Mouse (Mus musculus) hindbrain, embryonic 11.5 days (tissue): ENCODE results near the gene Cdc45. TPM values are rescaled to one million over a fixed set of nuclear protein-coding genes. Genes with fewer than 3 reads are reported as not detected.
A peak's percentile ranks its signal among the peaks of the same experiment; 100 is the strongest.

ENCODE experiments used
- ATAC-seq: fragments of 200-750 bp; cut with Nextera tagmentation; 2 replicates; pipeline ENCODE4 v1.8.0; 2017; ENCODE audit warnings: mild to moderate bottlenecking, moderate TSS enrichment, moderate library complexity; ENCODE audit not compliant: low FRiP score
- DNase-seq: peaks from one replicate; pipeline ENCODE4 v3.0.0-alpha.2; 2015; ENCODE audit warnings: low spot score
- H3K27ac ChIP-seq: fragments of 300-500 bp; sonication (generic); 2 replicates; pipeline ENCODE4 v1.5.1; 2014; ENCODE audit warnings: mild to moderate bottlenecking, low read depth, low read length
- H3K27me3 ChIP-seq: fragments of 300-500 bp; sonication (generic); 2 replicates; pipeline ENCODE4 v1.6.1; 2014; ENCODE audit warnings: mild to moderate bottlenecking, low read length, moderate library complexity, mixed read lengths; ENCODE audit not compliant: control insufficient read depth, insufficient read depth
- H3K36me3 ChIP-seq: fragments of 300-500 bp; sonication (generic); 2 replicates; pipeline ENCODE4 v1.6.1; 2014; ENCODE audit warnings: mild to moderate bottlenecking, low read length, moderate library complexity, mixed read lengths; ENCODE audit not compliant: control insufficient read depth, insufficient read depth
- H3K4me1 ChIP-seq: fragments of 300-500 bp; sonication (generic); replicated peaks from 2 replicates; pipeline ENCODE4 v1.6.1; 2014; ENCODE audit warnings: low read length, mixed read lengths; ENCODE audit not compliant: control insufficient read depth, insufficient read depth
- H3K4me2 ChIP-seq: fragments of 300-500 bp; sonication (generic); replicated peaks from 2 replicates; pipeline ENCODE4 v1.6.1; 2014; ENCODE audit warnings: mild to moderate bottlenecking, low read depth, low read length
- H3K4me3 ChIP-seq: fragments of 300-500 bp; sonication (generic); 2 replicates; pipeline ENCODE4 v1.5.1; 2014; ENCODE audit warnings: low read depth, low read length
- H3K9ac ChIP-seq: fragments of 300-500 bp; sonication (generic); 2 replicates; pipeline ENCODE4 v1.6.1; 2014; ENCODE audit warnings: low read depth, low read length
- H3K9me3 ChIP-seq: fragments of 300-500 bp; sonication (generic); 2 replicates; pipeline ENCODE4 v1.6.1; 2016; ENCODE audit warnings: low read length; ENCODE audit not compliant: control insufficient read depth
- WGBS: fragments of 180-500 bp; shearing (Covaris S2); extraction: QIAGEN DNeasy Blood & Tissue Kit; methylation state at CpG from one replicate; pipeline ENCODE4 v1.1.7; 2014; 5-methylcytosine and 5-hydroxymethylcytosine counted together
- polyA plus RNA-seq: library from polyadenylated mRNA; unstranded; fragments of >200 nt; fragmentation: Nextera tagmentation; extraction: Ambion mirVana; gene quantifications from 2 replicates; pipeline ENCODE4 v1.2.1, GENCODE M21; 2014

The Cdc45 gene
- polyA plus RNA-seq, 1 experiment from 2014 or later: 50.8 TPM

DNA sequence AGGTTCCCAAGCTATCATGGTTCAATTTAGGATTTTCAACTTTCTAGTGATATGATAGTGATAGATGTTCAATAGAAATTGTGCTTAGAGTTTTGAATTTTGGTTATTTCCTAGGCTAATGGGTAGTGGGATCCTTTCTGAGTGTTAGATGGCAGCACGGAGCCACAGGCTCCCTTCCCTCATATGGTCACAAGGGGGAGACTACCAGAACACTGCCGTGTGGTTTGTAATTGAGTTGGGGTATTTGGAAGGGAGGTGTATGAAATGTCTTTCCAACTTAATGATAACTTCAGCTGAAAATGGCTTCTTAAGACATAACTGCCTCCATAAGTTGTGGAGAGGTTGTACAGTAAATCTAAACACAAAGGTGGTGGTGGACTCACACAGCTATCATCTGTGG is 21.7 kb upstream of the Cdc45 start:
- Histone ChIP-seq H3K9me3 (no peaks in the 10 kb centered on the region), H3K36me3 (no peaks in the 10 kb centered on the region; the same call in 1 of the 2 replicates), H3K27me3 (no peaks in the 10 kb centered on the region), H3K4me3 (no peak overlapping the region), H3K4me2 (no peak overlapping the region), H3K27ac (no peak overlapping the region), H3K9ac (no peak overlapping the region), H3K4me1 (no peaks in the 10 kb centered on the region)
- DNase-seq: no peak
- ATAC-seq: no peak
- WGBS: 81% methylated on average over 2 of the region's 2 CpGs

DNA sequence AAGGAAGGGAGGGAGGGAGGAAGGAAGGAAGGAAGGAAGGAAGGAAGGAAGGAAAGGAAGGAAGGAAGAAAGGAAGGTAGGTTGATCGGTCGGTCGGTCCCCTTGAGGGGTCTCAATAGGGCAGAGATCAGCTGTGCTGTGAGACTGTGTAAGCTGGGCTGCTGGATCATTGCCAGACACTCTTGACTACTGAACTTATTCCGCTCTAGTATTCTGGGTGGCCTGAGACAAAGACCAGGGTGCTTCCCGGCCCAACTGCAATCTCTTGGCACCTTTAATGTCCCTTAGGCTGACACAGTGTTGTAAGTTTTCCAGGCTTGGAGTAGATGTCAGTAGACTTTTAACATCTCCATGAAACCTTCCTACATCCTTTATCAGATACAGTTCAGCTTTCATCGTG is 17.3 kb upstream of the Cdc45 start:
- no peak overlapping the region for H3K27ac ChIP-seq
- DNase-seq (no peak), ATAC-seq (no peak)
- whole genome bisulfite sequencing: 94% methylated on average over 6 of the region's 6 CpGs
- no peak overlapping the region for H3K4me3 ChIP-seq
- H3K9me3 ChIP-seq: no peaks in the 10 kb centered on the region
- H3K36me3 ChIP-seq: peaks cover 6% of the 10 kb centered on the region; the same call in 1 of the 2 replicates
- no peak overlapping the region for H3K4me2 ChIP-seq
- H3K27me3 ChIP-seq: no peaks in the 10 kb centered on the region
- no peak overlapping the region for H3K9ac ChIP-seq
- H3K4me1 ChIP-seq: no peaks in the 10 kb centered on the region

DNA sequence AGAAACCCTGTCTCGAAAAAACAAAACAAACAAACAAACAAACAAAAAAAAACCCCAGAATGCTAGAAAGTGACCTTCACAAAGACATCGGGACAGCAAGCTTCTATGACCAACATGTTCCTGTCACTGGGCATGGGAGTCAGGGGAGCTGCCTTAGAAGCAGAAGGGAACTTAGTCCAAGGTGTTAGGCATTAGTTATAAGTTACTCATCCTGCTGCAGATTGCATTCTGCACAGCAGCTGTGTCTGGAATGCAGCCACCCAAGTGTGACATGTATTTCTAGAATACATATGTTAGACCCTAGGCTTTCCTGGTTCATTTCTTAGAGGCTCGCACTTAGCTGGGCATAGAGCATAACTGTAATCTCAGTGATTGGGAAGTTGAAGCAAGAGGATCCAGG is 16.8 kb upstream of the Cdc45 start:
- 93% methylated on average over 3 of the region's 3 CpGs for WGBS
- no peak overlapping the region for H3K4me2 ChIP-seq
- DNase-seq: no peak
- H3K27me3 ChIP-seq: no peaks in the 10 kb centered on the region
- ATAC-seq: no peak
- no peak overlapping the region for H3K27ac ChIP-seq
- H3K4me1 ChIP-seq: no peaks in the 10 kb centered on the region
- H3K9ac ChIP-seq: no peak overlapping the region
- H3K9me3 ChIP-seq: no peaks in the 10 kb centered on the region
- peaks cover 6% of the 10 kb centered on the region; the same call in 1 of the 2 replicates for H3K36me3 ChIP-seq
- no peak overlapping the region for H3K4me3 ChIP-seq

DNA sequence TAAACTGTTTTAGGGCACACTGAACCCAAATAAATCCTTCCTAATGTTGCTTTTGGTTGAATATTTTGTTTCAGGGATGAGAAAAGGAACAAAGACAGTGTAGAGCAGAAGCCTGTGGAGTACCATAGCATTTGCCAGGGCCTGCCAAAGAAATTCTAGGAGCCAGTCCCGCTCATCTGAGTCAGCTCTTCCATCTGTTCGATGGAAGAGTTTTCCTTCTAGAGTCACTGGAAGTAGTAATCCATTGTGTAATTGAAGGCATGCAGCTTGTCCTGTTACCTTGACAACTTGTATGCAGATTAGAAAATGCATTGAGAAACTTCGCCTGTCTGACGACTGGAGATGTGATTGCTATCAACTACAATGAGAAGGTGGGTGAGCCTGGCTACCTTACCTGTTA is 11.1 kb upstream of the Cdc45 start:
- H3K36me3 ChIP-seq: peaks cover 33% of the 10 kb centered on the region
- ATAC-seq (no peak), DNase-seq (no peak)
- H3K9ac ChIP-seq: no peak overlapping the region
- H3K4me1 ChIP-seq: no peaks in the 10 kb centered on the region
- H3K27ac ChIP-seq: no peak overlapping the region
- H3K4me2 ChIP-seq: no peak overlapping the region
- H3K27me3 ChIP-seq: no peaks in the 10 kb centered on the region
- no peaks in the 10 kb centered on the region for H3K9me3 ChIP-seq
- no peak overlapping the region for H3K4me3 ChIP-seq
- 78% methylated on average over 4 of the region's 4 CpGs for WGBS

DNA sequence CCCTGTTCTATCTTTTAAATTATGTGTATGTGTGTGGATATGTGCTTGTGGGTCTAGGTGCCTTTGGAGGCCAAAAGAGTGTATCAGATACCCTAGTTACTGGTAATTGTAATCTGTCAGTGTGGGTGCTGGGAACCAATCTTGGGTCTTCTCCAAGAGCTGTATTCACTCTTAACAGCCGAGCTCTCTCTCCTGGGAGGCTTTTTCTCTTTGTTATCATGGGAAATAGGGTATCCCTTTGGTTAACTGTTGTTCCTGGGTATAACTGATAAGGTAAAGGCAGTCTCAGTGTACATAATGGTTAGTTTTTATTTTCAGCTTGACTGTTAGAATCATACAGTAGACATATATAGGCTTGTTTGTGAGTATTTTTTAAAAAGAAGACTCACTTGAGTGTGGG is 10.6 kb upstream of the Cdc45 start:
- Histone ChIP-seq H3K36me3 (peaks cover 34% of the 10 kb centered on the region), H3K27me3 (no peaks in the 10 kb centered on the region), H3K4me2 (no peak overlapping the region), H3K9ac (no peak overlapping the region), H3K9me3 (no peaks in the 10 kb centered on the region), H3K4me1 (no peaks in the 10 kb centered on the region), H3K4me3 (no peak overlapping the region), H3K27ac (no peak overlapping the region)
- ATAC-seq (no peak), DNase-seq (no peak)
- 88% methylated on average over 1 of the region's 1 CpGs for WGBS

DNA sequence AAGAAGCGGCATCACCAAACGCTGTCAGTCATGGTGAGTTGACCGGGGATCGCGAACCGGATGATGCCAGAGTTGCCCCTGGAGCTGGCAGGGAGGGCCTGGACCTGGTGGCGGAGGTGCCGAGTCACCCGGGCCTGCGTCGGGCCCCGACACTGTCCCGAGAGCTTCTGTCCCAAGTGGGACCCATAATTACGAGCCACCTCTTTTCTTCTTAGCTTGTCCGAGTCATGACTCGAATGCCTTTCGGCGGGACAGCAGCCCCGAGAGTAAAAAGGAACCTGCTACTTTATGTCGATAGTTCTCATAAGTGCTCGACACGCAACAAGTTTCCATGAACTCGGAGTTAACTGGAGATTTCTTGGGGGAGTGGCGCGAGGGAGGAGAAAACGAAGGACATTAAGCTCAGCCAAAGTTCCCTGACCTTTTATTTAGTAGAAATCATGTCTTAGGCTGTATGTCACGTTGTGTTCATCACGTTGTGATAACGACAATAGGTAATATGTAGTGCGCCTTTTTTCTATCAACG is 661 bp upstream of the Cdc45 start:
- H3K9me3 ChIP-seq: no peaks in the 10 kb centered on the region
- ATAC-seq: peak; percentile 65
- 0 out of 2 replicates have a peak, but pooled peaks cover 5% of the 10 kb centered on the region for H3K36me3 ChIP-seq

DNA sequence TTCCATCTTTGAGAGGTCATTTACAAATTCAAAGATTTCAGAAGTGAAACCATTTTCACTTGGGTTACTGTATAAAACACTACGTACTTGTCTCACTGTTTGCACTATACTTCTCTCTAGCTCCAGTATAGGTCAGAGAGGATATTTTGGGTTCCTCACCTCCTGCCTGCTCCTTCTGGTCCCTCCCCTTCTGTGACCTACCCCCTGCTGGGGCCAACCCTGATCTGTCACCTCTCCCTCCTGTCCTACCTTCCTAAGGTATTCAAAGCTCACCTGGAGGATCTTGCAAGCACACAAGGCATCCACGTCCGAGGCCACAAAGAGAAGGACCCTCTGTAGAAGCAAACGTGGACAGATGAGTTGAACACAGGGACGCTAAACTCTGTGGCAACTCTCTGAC is 755 bp downstream of the Cdc45 start:
- H3K27ac ChIP-seq: no peak overlapping the region
- H3K4me2 ChIP-seq: peak overlapping the region; percentile 77
- no peaks in the 10 kb centered on the region for H3K9me3 ChIP-seq
- no peaks in the 10 kb centered on the region for H3K27me3 ChIP-seq
- peak overlapping the region; percentile 58 for H3K9ac ChIP-seq
- ATAC-seq (no peak; the same call in 1 of the 2 replicates), DNase-seq (no peak)
- H3K4me3 ChIP-seq: peak overlapping the region; percentile 84
- no peaks in the 10 kb centered on the region; the same call in 1 of the 2 replicates for H3K4me1 ChIP-seq
- WGBS: 7% methylated on average over 5 of the region's 5 CpGs
- 0 out of 2 replicates have a peak, but pooled peaks cover 3% of the 10 kb centered on the region for H3K36me3 ChIP-seq

More for the DNA sequence above, 661 bp upstream of the Cdc45 start:
- no peaks in the 10 kb centered on the region; the same call in 1 of the 2 replicates for H3K4me1 ChIP-seq
- peak overlapping the region; percentile 61 for H3K4me2 ChIP-seq
- H3K27ac ChIP-seq: peak overlapping the region; percentile 61
- peak overlapping the region; percentile 80 for H3K9ac ChIP-seq
- H3K27me3 ChIP-seq: no peaks in the 10 kb centered on the region
- DNase-seq: no peak
- peak overlapping the region; percentile 84 for H3K4me3 ChIP-seq
- 3% methylated on average over 31 of the region's 31 CpGs for WGBS

DNA sequence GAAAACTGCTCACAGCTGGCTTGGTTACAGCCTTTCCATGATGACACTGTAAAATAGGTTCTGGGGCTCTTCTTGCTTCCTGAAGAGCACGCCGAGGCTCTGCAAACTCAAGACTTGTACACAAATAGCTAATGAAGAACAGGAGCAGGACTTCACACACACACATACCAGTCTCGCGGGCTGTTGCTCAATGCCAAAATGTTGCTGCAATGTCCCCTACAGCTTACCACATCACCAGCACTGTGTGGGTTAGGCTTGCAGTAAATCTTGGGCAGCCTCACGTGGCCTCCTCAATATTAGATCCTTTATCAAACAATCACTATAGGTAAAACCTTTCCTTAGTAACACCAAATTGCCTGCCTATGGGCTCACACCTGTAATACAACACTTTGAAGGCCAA is 2.8 kb downstream of the Cdc45 start:
- Histone ChIP-seq H3K36me3 (no peaks in the 10 kb centered on the region), H3K4me1 (no peaks in the 10 kb centered on the region; the same call in 1 of the 2 replicates), H3K4me2 (no peak overlapping the region), H3K4me3 (no peak overlapping the region), H3K9ac (no peak overlapping the region), H3K27ac (no peak overlapping the region), H3K9me3 (no peaks in the 10 kb centered on the region), H3K27me3 (no peaks in the 10 kb centered on the region)
- DNase-seq: no peak
- no peak for ATAC-seq
- WGBS: 96% methylated on average over 5 of the region's 5 CpGs

DNA sequence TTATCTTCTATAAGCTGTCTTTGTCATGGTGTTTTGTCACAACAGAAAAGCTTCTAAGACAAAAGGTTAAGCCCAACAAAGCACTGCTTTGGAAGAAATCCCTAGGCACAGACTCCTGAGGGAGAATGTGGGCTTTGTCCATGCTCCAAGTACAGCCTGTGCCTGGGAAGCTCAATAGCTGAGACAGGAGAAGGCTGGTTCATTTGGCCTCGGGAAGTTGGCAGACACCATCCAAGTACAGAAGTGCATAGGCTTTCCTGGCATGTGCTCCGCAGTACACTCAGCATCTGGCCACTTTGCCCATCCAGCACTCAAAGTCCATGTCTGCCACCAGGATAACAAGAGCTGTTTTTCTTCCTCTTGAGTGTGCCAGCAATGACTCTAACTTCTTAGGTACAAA is 6.0 kb downstream of the Cdc45 start:
- H3K9ac ChIP-seq: no peak overlapping the region
- no peaks in the 10 kb centered on the region for H3K36me3 ChIP-seq
- DNase-seq: no peak

More for the DNA sequence above, 6.0 kb downstream of the Cdc45 start:
- no peak for ATAC-seq
- H3K27me3 ChIP-seq: no peaks in the 10 kb centered on the region
- WGBS: 97% methylated on average over 2 of the region's 2 CpGs
- H3K4me2 ChIP-seq: no peak overlapping the region
- no peak overlapping the region for H3K27ac ChIP-seq
- H3K4me3 ChIP-seq: no peak overlapping the region
- H3K4me1 ChIP-seq: no peaks in the 10 kb centered on the region
- H3K9me3 ChIP-seq: no peaks in the 10 kb centered on the region
